Comparison of ENCODE assay signal across 7 mouse cellular contexts in genomic region chr10:3572723-3573649, GRCm38 (mm10). TPM values are rescaled to one million over a fixed set of nuclear protein-coding genes. Genes with fewer than 3 reads are reported as not detected.
DNase-seq lines count a peak whose midpoint lies in the region; ATAC-seq and TF ChIP-seq lines count a peak whose summit lies in the region.

No protein-coding gene starts in this region.

- H3K27me3 ChIP-seq in MEL (ENCODE audit: control insufficient read depth in 1 of 2, insufficient read depth in 2 of 2, low read length in 2 of 2), result no peaks in the 10 kb centered on the region
- no peaks in the 10 kb centered on the region for H3K27me3 ChIP-seq in forebrain, postnatal 0 days (ENCODE audit: insufficient read depth, low read length)
- no peaks in the 10 kb centered on the region for H3K27me3 ChIP-seq in hindbrain, postnatal 0 days (ENCODE audit: insufficient read depth, low read length)
- no peaks in the 10 kb centered on the region for H3K27me3 ChIP-seq in midbrain, embryonic 14.5 days (ENCODE audit: control insufficient read depth, insufficient read depth, low read length)

- no peak overlapping the region for H3K9ac ChIP-seq in MEL (ENCODE audit: control insufficient read depth, low read depth, low read length, poor library complexity, severe bottlenecking)
- H3K9ac ChIP-seq in forebrain, postnatal 0 days, result no peak overlapping the region
- H3K9ac ChIP-seq in hindbrain, postnatal 0 days (replicated peaks; ENCODE audit: low read length), result no peak overlapping the region
- H3K9ac ChIP-seq in midbrain, embryonic 14.5 days (replicated peaks; ENCODE audit: low read length), result no peak overlapping the region

- TF ChIP-seq RAD21 in MEL (IDR thresholded peaks at IDR 0.05; ENCODE audit: low read depth, low read length), result peak; percentile 7

- no peaks in the 10 kb centered on the region for H3K36me3 ChIP-seq in MEL (ENCODE audit: control insufficient read depth in 1 of 2, insufficient read depth in 2 of 2, low read length in 2 of 2)
- H3K36me3 ChIP-seq in forebrain, postnatal 0 days (ENCODE audit: insufficient read depth), result no peaks in the 10 kb centered on the region
- no peaks in the 10 kb centered on the region for H3K36me3 ChIP-seq in hindbrain, postnatal 0 days (ENCODE audit: insufficient read depth, low read length)
- H3K36me3 ChIP-seq in midbrain, embryonic 14.5 days (ENCODE audit: control insufficient read depth, insufficient read depth, low read length), result no peaks in the 10 kb centered on the region

- ATAC-seq in forebrain, postnatal 0 days, result peak; percentile 50; the same call in 1 of the 2 replicates
- ATAC-seq in hindbrain, postnatal 0 days, result peak; percentile 62
- ATAC-seq in midbrain, embryonic 14.5 days (ENCODE audit: low FRiP score, low TSS enrichment), result peak; percentile 67; the same call in 1 of the 2 replicates

- WGBS in forebrain, postnatal 0 days, result 69% methylated on average over 10 of the region's 10 CpGs
- WGBS in hindbrain, postnatal 0 days, result 74% methylated on average over 10 of the region's 10 CpGs
- WGBS in midbrain, embryonic 14.5 days, result 73% methylated on average over 10 of the region's 10 CpGs

- intact Hi-C loops in left cerebral cortex, adult 2 months (cut with DNase I), result loop anchor here (2.0 to 10.0 kb wide), 4 partner anchors 146 to 372 kb away; partner anchors contain the start of gene Plekhg1

- no peak overlapping the region for H3K27ac ChIP-seq in MEL (ENCODE audit: control insufficient read depth, low read depth, low read length)
- H3K27ac ChIP-seq in forebrain, postnatal 0 days (ENCODE audit: low read depth, low read length), result no peak overlapping the region
- H3K27ac ChIP-seq in hindbrain, postnatal 0 days, result no peak overlapping the region
- no peak overlapping the region for H3K27ac ChIP-seq in left cerebral cortex, adult 2 months
- H3K27ac ChIP-seq in midbrain, embryonic 14.5 days (replicated peaks; ENCODE audit: low read depth, low read length), result no peak overlapping the region

- no peak for TF ChIP-seq EP300 in MEL (IDR thresholded peaks at IDR 0.05; ENCODE audit: low read depth in 1 of 2, low read length in 2 of 2)

- H3K4me3 ChIP-seq in MEL (ENCODE audit: control insufficient read depth in 1 of 2, insufficient read depth in 1 of 2, low read depth in 2 of 2, low read length in 2 of 2), result no peak overlapping the region
- H3K4me3 ChIP-seq in forebrain, postnatal 0 days (ENCODE audit: low read depth, low read length), result no peak overlapping the region
- no peak overlapping the region for H3K4me3 ChIP-seq in hindbrain, postnatal 0 days (ENCODE audit: low read length)
- no peak overlapping the region for H3K4me3 ChIP-seq in left cerebral cortex, adult 2 months
- no peak overlapping the region for H3K4me3 ChIP-seq in midbrain, embryonic 14.5 days (replicated peaks; ENCODE audit: low read depth, low read length)

- no peak for DNase-seq in MEL (ENCODE audit: low read depth, low spot score)
- peak; percentile 33 for DNase-seq in adrenal gland, adult 8-10 months
- peak; percentile 34 for DNase-seq in forebrain, postnatal 0 days
- DNase-seq in hindbrain, postnatal 0 days (ENCODE audit: low spot score), result peak; percentile 59
- peak; percentile 21 to 28 for DNase-seq in left cerebral cortex, adult 2 months (ENCODE audit: extremely low spot score in 1 of 2, low spot score in 2 of 2)
- peak; percentile 64 for DNase-seq in midbrain, embryonic 14.5 days
- no peak for DNase-seq in spleen, adult 12 weeks (ENCODE audit: low spot score)

- H3K9me3 ChIP-seq in MEL (replicated peaks; ENCODE audit: insufficient read depth, low read length), result no peaks in the 10 kb centered on the region
- no peaks in the 10 kb centered on the region for H3K9me3 ChIP-seq in forebrain, postnatal 0 days (ENCODE audit: low read length)
- no peaks in the 10 kb centered on the region for H3K9me3 ChIP-seq in hindbrain, postnatal 0 days (ENCODE audit: low read length)
- no peaks in the 10 kb centered on the region for H3K9me3 ChIP-seq in midbrain, embryonic 14.5 days (ENCODE audit: control insufficient read depth, low read length)

- no peaks in the 10 kb centered on the region for H3K4me1 ChIP-seq in MEL (ENCODE audit: control insufficient read depth in 1 of 2, insufficient read depth in 2 of 2, low read length in 2 of 2)
- H3K4me1 ChIP-seq in forebrain, postnatal 0 days (ENCODE audit: insufficient read depth), result no peaks in the 10 kb centered on the region
- H3K4me1 ChIP-seq in hindbrain, postnatal 0 days (ENCODE audit: insufficient read depth, low read length), result no peaks in the 10 kb centered on the region
- H3K4me1 ChIP-seq in midbrain, embryonic 14.5 days (ENCODE audit: control insufficient read depth, insufficient read depth, low read length), result no peaks in the 10 kb centered on the region

- H3K4me2 ChIP-seq in forebrain, postnatal 0 days (ENCODE audit: low read depth), result no peak overlapping the region
- H3K4me2 ChIP-seq in hindbrain, postnatal 0 days (ENCODE audit: low read depth, low read length), result no peak overlapping the region
- no peak overlapping the region for H3K4me2 ChIP-seq in midbrain, embryonic 14.5 days (ENCODE audit: low read length)

- H3K79me2 ChIP-seq in MEL (ENCODE audit: control insufficient read depth, insufficient read depth, low read length, poor library complexity), result no peaks in the 10 kb centered on the region

- no peak for TF ChIP-seq CTCF in MEL (IDR thresholded peaks at IDR 0.05 in 2 of 3, conservative IDR thresholded peaks at IDR 0.05 in 1 of 3; ENCODE audit: control insufficient read depth in 1 of 3, insufficient read depth in 1 of 3, low read depth in 2 of 3, low read length in 3 of 3, poor library complexity in 1 of 3, severe bottlenecking in 1 of 3)
- peak; percentile 66 for TF ChIP-seq CTCF in forebrain, postnatal 0 days (IDR thresholded peaks at IDR 0.05; ENCODE audit: low read depth)
- TF ChIP-seq CTCF in hindbrain, postnatal 0 days (IDR thresholded peaks at IDR 0.05; ENCODE audit: low read depth), result peak; percentile 72
- peak; percentile 71 for TF ChIP-seq CTCF in left cerebral cortex, adult 2 months (IDR thresholded peaks at IDR 0.05)

- TF ChIP-seq POLR2A in MEL (IDR thresholded peaks at IDR 0.05; ENCODE audit: control insufficient read depth in 1 of 2, insufficient read depth in 1 of 2, low read depth in 1 of 2, low read length in 2 of 2, poor library complexity in 1 of 2), result no peak

TF ChIP-seq in MEL, 35 proteins besides CTCF, POLR2A, EP300 and RAD21:
- TF ChIP-seq MYC (IDR thresholded peaks at IDR 0.05; ENCODE audit: low read depth, low read length), result no peak

RNA-seq across cellular contexts. Expression of gene Iyd, which starts 32.9 kb away (rescaled TPM):
- total RNA-seq in MEL (2012; rRNA removed), result not detected in 2 replicates
- not detected for polyA plus RNA-seq in MEL (2012; ENCODE audit: insufficient read depth in 1 of 2, insufficient read length in 2 of 2, low read depth in 1 of 2, low replicate concordance in 2 of 2, missing spikeins in 1 of 2)
- under 1 TPM in 3 of 4 experiments, not detected in 1; 0.28 to 0.42 (median 0.35) TPM for total RNA-seq in adrenal gland, adult 8-10 months (2022)
- total RNA-seq in forebrain, postnatal 0 days (2014; rRNA removed), result 0.81 and 1.2 TPM in 2 replicates
- 0.47 and 0.50 TPM in 2 replicates for polyA plus RNA-seq in forebrain, postnatal 0 days (2015; fragmentation: Nextera tagmentation; extraction: Ambion mirVana)
- 0.32 and 0.47 TPM in 2 replicates for total RNA-seq in hindbrain, postnatal 0 days (2014; rRNA removed)
- polyA plus RNA-seq in hindbrain, postnatal 0 days (2015; fragmentation: Nextera tagmentation; extraction: Ambion mirVana), result 0.76 and 0.81 TPM in 2 replicates
- not detected for total RNA-seq in left cerebral cortex, adult 2 months (2021)
- polyA plus RNA-seq in midbrain, embryonic 14.5 days (2014; fragmentation: Nextera tagmentation; extraction: Ambion mirVana), result 0.51 and 0.63 TPM in 2 replicates

Comparison
In these comparisons a context has a peak if more than half of its experiments do, and no peak if none do; other contexts are left out.
1. DNase-seq: peak in adrenal gland, adult 8-10 months (single experiment), forebrain, postnatal 0 days (single experiment), hindbrain, postnatal 0 days (single experiment), left cerebral cortex, adult 2 months (2 of 2) and midbrain, embryonic 14.5 days (single experiment); none in MEL (single experiment) and spleen, adult 12 weeks (single experiment).
2. CTCF ChIP-seq: peak in forebrain, postnatal 0 days (single experiment), hindbrain, postnatal 0 days (single experiment) and left cerebral cortex, adult 2 months (single experiment); none in MEL (0 of 3).
3. Peak in every context shown above with its lines, with median percentiles within 50 percentile points of each other: ATAC-seq.